Mouse (Mus musculus) myocyte (in vitro differentiated cells): Measurements from ENCODE around the gene Zfp488.

Experiments used
- E2F4 ChIP-seq: IDR thresholded peaks from one replicate; pipeline ENCODE4 v1.6.1; 2011; ENCODE audit warnings: mild to moderate bottlenecking, control low read depth, moderate library complexity; ENCODE audit not compliant: insufficient read depth
- MAX ChIP-seq: IDR thresholded peaks from one replicate; pipeline ENCODE4 v1.6.1; 2011; ENCODE audit warnings: low read depth, mild to moderate bottlenecking, control low read depth
- MYOG ChIP-seq, 3 experiments: IDR thresholded peaks; one replicate each; pipeline ENCODE4 v1.6.1; 2011; ENCODE audit warnings: control low read depth in 2 of 3, low read depth in 2 of 3, mild to moderate bottlenecking in 2 of 3; ENCODE audit not compliant: insufficient read length in 2 of 3, control insufficient read depth in 1 of 3, insufficient read depth in 1 of 3
- POLR2A ChIP-seq: IDR thresholded peaks from one replicate; pipeline ENCODE4 v1.6.1; 2011; ENCODE audit warnings: low read depth, mild to moderate bottlenecking, control low read depth, moderate library complexity; ENCODE audit not compliant: insufficient read length
- POLR2AphosphoS2 ChIP-seq: IDR thresholded peaks from one replicate; pipeline ENCODE4 v1.6.1; 2011; ENCODE audit warnings: low read depth, control low read depth; ENCODE audit not compliant: insufficient read length
- SRF ChIP-seq: IDR thresholded peaks from one replicate; pipeline ENCODE4 v1.6.1; 2011; ENCODE audit warnings: low read depth; ENCODE audit not compliant: control insufficient read depth, insufficient read length
- TCF12 ChIP-seq: IDR thresholded peaks from one replicate; pipeline ENCODE4 v1.6.1; 2011; ENCODE audit warnings: mild to moderate bottlenecking, control low read depth; ENCODE audit not compliant: poor library complexity, insufficient read depth, severe bottlenecking
- TCF3 ChIP-seq: IDR thresholded peaks from one replicate; pipeline ENCODE4 v1.6.1; 2011; ENCODE audit warnings: low read depth, control low read depth; ENCODE audit not compliant: insufficient read length
- USF1 ChIP-seq: IDR thresholded peaks from one replicate; pipeline ENCODE4 v1.6.1; 2011; ENCODE audit warnings: low read depth, mild to moderate bottlenecking, control low read depth, moderate library complexity

- no peak for TF ChIP-seq MYOG (IDR thresholded peaks at IDR 0.05; ENCODE audit: control insufficient read depth in 1 of 3, insufficient read depth in 1 of 3, insufficient read length in 2 of 3, low read depth in 2 of 3)
- no peak for TF ChIP-seq POLR2A
- no peak for TF ChIP-seq POLR2AphosphoS2
- TF ChIP-seq USF1: no peak
- TF ChIP-seq TCF3: no peak
- no peak for TF ChIP-seq E2F4
- TF ChIP-seq SRF: no peak
- TF ChIP-seq MAX: no peak
- TF ChIP-seq TCF12: no peak
Measured at GRCm38 (mm10) chr14:33977748-33978147, 816 bp downstream of the Zfp488 start.
